Mouse (Mus musculus): Measurements from ENCODE around the gene Fsd1.

GRCm38 (mm10) chr17:55957168-55957567 lies 29.1 kb upstream of the Fsd1 start:
- no peak for TF ChIP-seq POLR2A (IDR thresholded peaks at IDR 0.05; ENCODE audit: insufficient read length, low read depth)
- TF ChIP-seq MYOD1 (IDR thresholded peaks at IDR 0.05; ENCODE audit: control insufficient read depth in 1 of 3, insufficient read length in 2 of 3, low read depth in 2 of 3) = no peak
- TF ChIP-seq POLR2AphosphoS2 (IDR thresholded peaks at IDR 0.05; ENCODE audit: insufficient read length, low read depth) = no peak
- TF ChIP-seq USF1 (IDR thresholded peaks at IDR 0.05; ENCODE audit: low read depth) = no peak
- TF ChIP-seq E2F4 (IDR thresholded peaks at IDR 0.05; ENCODE audit: insufficient read depth) = no peak
- no peak for TF ChIP-seq MAX (IDR thresholded peaks at IDR 0.05; ENCODE audit: low read depth)
- TF ChIP-seq CEBPB (IDR thresholded peaks at IDR 0.05; ENCODE audit: insufficient read depth, poor library complexity, severe bottlenecking) = no peak
- no peak for TF ChIP-seq TCF12 (IDR thresholded peaks at IDR 0.05; ENCODE audit: insufficient read depth, poor library complexity, severe bottlenecking)
- TF ChIP-seq MYOG (IDR thresholded peaks at IDR 0.05; ENCODE audit: control insufficient read depth in 1 of 3, insufficient read depth in 1 of 3, insufficient read length in 2 of 3, low read depth in 2 of 3) = no peak
- TF ChIP-seq TCF3 (IDR thresholded peaks at IDR 0.05; ENCODE audit: insufficient read length, low read depth) = no peak
- TF ChIP-seq REST (IDR thresholded peaks at IDR 0.05; ENCODE audit: insufficient read depth, insufficient read length) = no peak

Data from myocyte (in vitro differentiated cells).